Mouse (Mus musculus): ENCODE results near the gene Bmp3. TPM values are rescaled to one million over a fixed set of nuclear protein-coding genes. Genes with fewer than 3 reads are reported as not detected.

The Bmp3 gene
- total and polyA plus RNA-seq, 3 experiments, result under 0.01 TPM; not detected in 2

DNA sequence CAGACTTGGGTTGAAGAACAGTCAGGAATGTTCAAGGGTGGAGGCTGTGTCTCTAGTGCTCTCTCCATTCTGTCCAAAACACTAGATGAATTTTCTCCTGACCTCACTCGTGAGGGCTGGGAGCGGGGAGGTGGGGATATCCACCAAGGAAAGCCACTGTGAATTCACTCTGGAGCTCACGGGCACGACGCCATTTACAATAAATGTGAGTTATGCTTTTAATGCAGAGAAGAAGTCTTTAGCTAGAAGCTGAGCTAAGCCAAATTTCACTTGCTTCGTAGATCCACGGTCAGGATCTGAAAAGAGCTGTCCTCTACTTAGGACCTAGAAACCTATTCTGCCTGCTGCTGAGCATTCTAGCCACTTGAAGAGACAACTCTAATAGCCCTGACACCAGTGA, 2.1 kb downstream of the Bmp3 start:
- no peaks in the 10 kb centered on the region for H3K4me1 ChIP-seq (ENCODE audit: insufficient read depth, low read depth, low read length)
- H3K9me3 ChIP-seq (replicated peaks), result peaks cover 49% of the 10 kb centered on the region
- no peak for TF ChIP-seq CTCF (IDR thresholded peaks at IDR 0.05; ENCODE audit: low read depth, low read length)
- TF ChIP-seq TAL1 (conservative IDR thresholded peaks at IDR 0.05; ENCODE audit: low read depth, low read length), result no peak
- no peak for TF ChIP-seq GATA2 (IDR thresholded peaks at IDR 0.05; ENCODE audit: borderline replicate concordance, low read depth, low read length)
- TF ChIP-seq POLR2AphosphoS5 (IDR thresholded peaks at IDR 0.05; ENCODE audit: insufficient replicate concordance, low read depth, low read length), result no peak
- TF ChIP-seq GATA1 (IDR thresholded peaks at IDR 0.05; ENCODE audit: borderline replicate concordance, low read length), result no peak
- ATAC-seq (ENCODE audit: extremely low read depth, insufficient number of reproducible peaks, low FRiP score, poor library complexity, severe bottlenecking) (no peak), DNase-seq (ENCODE audit: low spot score) (no peak)
- no peaks in the 10 kb centered on the region for H3K27me3 ChIP-seq (ENCODE audit: insufficient read depth, low read length)
- H3K36me3 ChIP-seq (replicated peaks), result no peaks in the 10 kb centered on the region
- H3K4me3 ChIP-seq (ENCODE audit: low read depth, low read length), result no peak overlapping the region

DNA sequence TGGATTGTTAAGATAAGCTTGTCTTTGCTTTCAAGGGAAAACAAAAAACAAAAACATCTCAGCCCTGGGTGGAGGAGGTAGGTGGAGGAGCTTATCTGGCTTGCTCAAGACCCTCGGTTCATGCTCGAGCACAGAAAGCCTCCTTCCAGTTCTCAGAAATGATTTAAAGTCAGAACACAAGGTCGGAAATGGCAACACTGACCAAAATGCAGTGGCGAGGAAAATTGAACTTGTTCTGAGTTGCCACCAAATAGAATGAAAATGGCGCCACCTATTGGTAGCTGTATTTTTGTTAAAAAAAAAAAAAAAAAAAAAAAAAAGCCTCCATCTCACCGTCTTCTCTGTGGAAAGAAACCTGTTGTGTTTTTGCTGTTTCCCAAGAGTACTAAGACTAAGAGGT, 9.7 kb downstream of the Bmp3 start:
- Histone ChIP-seq H3K9me3 (replicated peaks) (peaks cover 31% of the 10 kb centered on the region), H3K27me3 (ENCODE audit: insufficient read depth, low read length) (no peaks in the 10 kb centered on the region), H3K36me3 (replicated peaks) (no peaks in the 10 kb centered on the region), H3K4me1 (ENCODE audit: insufficient read depth, low read depth, low read length) (no peaks in the 10 kb centered on the region), H3K4me3 (ENCODE audit: low read depth, low read length) (no peak overlapping the region)
- ATAC-seq (ENCODE audit: extremely low read depth, insufficient number of reproducible peaks, low FRiP score, poor library complexity, severe bottlenecking) (no peak), DNase-seq (ENCODE audit: low spot score) (no peak)
- TF ChIP-seq CTCF (IDR thresholded peaks at IDR 0.05; ENCODE audit: low read depth, low read length), result no peak
- no peak for TF ChIP-seq GATA1 (IDR thresholded peaks at IDR 0.05; ENCODE audit: borderline replicate concordance, low read length)
- no peak for TF ChIP-seq TAL1 (conservative IDR thresholded peaks at IDR 0.05; ENCODE audit: low read depth, low read length)
- no peak for TF ChIP-seq POLR2AphosphoS5 (IDR thresholded peaks at IDR 0.05; ENCODE audit: insufficient replicate concordance, low read depth, low read length)
- TF ChIP-seq GATA2 (IDR thresholded peaks at IDR 0.05; ENCODE audit: borderline replicate concordance, low read depth, low read length), result no peak

- Histone ChIP-seq H3K4me3 (ENCODE audit: low read depth, low read length) (no peak overlapping the region), H3K27me3 (ENCODE audit: insufficient read depth, low read length) (no peaks in the 10 kb centered on the region), H3K36me3 (replicated peaks) (no peaks in the 10 kb centered on the region), H3K9me3 (replicated peaks) (peaks cover 32% of the 10 kb centered on the region), H3K4me1 (ENCODE audit: insufficient read depth, low read depth, low read length) (no peaks in the 10 kb centered on the region)
- DNase-seq (ENCODE audit: low spot score) (no peak), ATAC-seq (ENCODE audit: extremely low read depth, insufficient number of reproducible peaks, low FRiP score, poor library complexity, severe bottlenecking) (no peak)
- TF ChIP-seq GATA2 (IDR thresholded peaks at IDR 0.05; ENCODE audit: borderline replicate concordance, low read depth, low read length) (no peak), CTCF (IDR thresholded peaks at IDR 0.05; ENCODE audit: low read depth, low read length) (no peak), GATA1 (IDR thresholded peaks at IDR 0.05; ENCODE audit: borderline replicate concordance, low read length) (no peak)
These were observed 10.9 kb downstream of the Bmp3 start for GRCm38 (mm10) chr5:98865146-98865545.

DNA sequence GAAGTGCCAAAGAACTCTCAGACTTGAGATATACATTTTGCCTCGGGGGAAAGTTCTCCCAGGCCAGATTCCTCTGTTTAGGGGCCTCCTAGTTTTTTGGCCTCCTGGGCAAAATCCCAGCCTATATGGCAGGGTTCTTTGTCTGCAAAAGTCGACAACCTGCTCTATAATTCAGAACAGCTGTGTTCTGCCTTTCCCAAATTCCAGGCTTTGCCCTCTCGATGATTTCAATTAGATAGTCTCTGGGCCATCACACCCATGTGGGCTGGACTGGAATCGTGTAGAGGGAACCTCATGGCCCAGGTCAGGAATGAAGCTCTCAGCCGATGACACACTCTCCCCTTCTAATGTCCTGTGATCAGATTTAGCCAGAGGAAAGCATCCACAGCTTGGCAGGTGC, 21.8 kb downstream of the Bmp3 start:
- DNase-seq (ENCODE audit: low spot score) (no peak), ATAC-seq (ENCODE audit: extremely low read depth, insufficient number of reproducible peaks, low FRiP score, poor library complexity, severe bottlenecking) (no peak)
- peaks cover 27% of the 10 kb centered on the region for H3K9me3 ChIP-seq (replicated peaks)
- H3K36me3 ChIP-seq (replicated peaks), result no peaks in the 10 kb centered on the region
- no peaks in the 10 kb centered on the region for H3K27me3 ChIP-seq (ENCODE audit: insufficient read depth, low read length)
- H3K4me1 ChIP-seq (ENCODE audit: insufficient read depth, low read depth, low read length), result no peaks in the 10 kb centered on the region
- TF ChIP-seq GATA1 (IDR thresholded peaks at IDR 0.05; ENCODE audit: borderline replicate concordance, low read length) (no peak), GATA2 (IDR thresholded peaks at IDR 0.05; ENCODE audit: borderline replicate concordance, low read depth, low read length) (no peak), TAL1 (conservative IDR thresholded peaks at IDR 0.05; ENCODE audit: low read depth, low read length) (no peak), CTCF (IDR thresholded peaks at IDR 0.05; ENCODE audit: low read depth, low read length) (no peak), POLR2AphosphoS5 (IDR thresholded peaks at IDR 0.05; ENCODE audit: insufficient replicate concordance, low read depth, low read length) (no peak)
- H3K4me3 ChIP-seq (ENCODE audit: low read depth, low read length), result no peak overlapping the region

GRCm38 (mm10) chr5:98878891-98879290, 24.7 kb downstream of the Bmp3 start:
- Histone ChIP-seq H3K27me3 (ENCODE audit: insufficient read depth, low read length) (no peaks in the 10 kb centered on the region), H3K4me1 (ENCODE audit: insufficient read depth, low read depth, low read length) (no peaks in the 10 kb centered on the region), H3K4me3 (ENCODE audit: low read depth, low read length) (no peak overlapping the region), H3K9me3 (replicated peaks) (peaks cover 18% of the 10 kb centered on the region), H3K36me3 (replicated peaks) (no peaks in the 10 kb centered on the region)
- ATAC-seq (ENCODE audit: extremely low read depth, insufficient number of reproducible peaks, low FRiP score, poor library complexity, severe bottlenecking) (no peak), DNase-seq (ENCODE audit: low spot score) (no peak)
- TF ChIP-seq TAL1 (conservative IDR thresholded peaks at IDR 0.05; ENCODE audit: low read depth, low read length), result no peak
- TF ChIP-seq GATA2 (IDR thresholded peaks at IDR 0.05; ENCODE audit: borderline replicate concordance, low read depth, low read length), result no peak
- no peak for TF ChIP-seq POLR2AphosphoS5 (IDR thresholded peaks at IDR 0.05; ENCODE audit: insufficient replicate concordance, low read depth, low read length)
- no peak for TF ChIP-seq CTCF (IDR thresholded peaks at IDR 0.05; ENCODE audit: low read depth, low read length)
- no peak for TF ChIP-seq GATA1 (IDR thresholded peaks at IDR 0.05; ENCODE audit: borderline replicate concordance, low read length)

GRCm38 (mm10) chr5:98882096-98882495, 27.9 kb downstream of the Bmp3 start:
- TF ChIP-seq GATA2 (IDR thresholded peaks at IDR 0.05; ENCODE audit: borderline replicate concordance, low read depth, low read length) (no peak), TAL1 (conservative IDR thresholded peaks at IDR 0.05; ENCODE audit: low read depth, low read length) (no peak), POLR2AphosphoS5 (IDR thresholded peaks at IDR 0.05; ENCODE audit: insufficient replicate concordance, low read depth, low read length) (no peak), GATA1 (IDR thresholded peaks at IDR 0.05; ENCODE audit: borderline replicate concordance, low read length) (no peak), CTCF (IDR thresholded peaks at IDR 0.05; ENCODE audit: low read depth, low read length) (no peak)

More at GRCm38 (mm10) chr5:98882096-98882495, 27.9 kb downstream of the Bmp3 start:
- Histone ChIP-seq H3K4me1 (ENCODE audit: insufficient read depth, low read depth, low read length) (no peaks in the 10 kb centered on the region), H3K4me3 (ENCODE audit: low read depth, low read length) (no peak overlapping the region), H3K36me3 (replicated peaks) (no peaks in the 10 kb centered on the region), H3K9me3 (replicated peaks) (peaks cover 6% of the 10 kb centered on the region), H3K27me3 (ENCODE audit: insufficient read depth, low read length) (no peaks in the 10 kb centered on the region)
- ATAC-seq (ENCODE audit: extremely low read depth, insufficient number of reproducible peaks, low FRiP score, poor library complexity, severe bottlenecking) (no peak), DNase-seq (ENCODE audit: low spot score) (no peak)

Measured in G1E (cell line).